Mouse (Mus musculus) layer of hippocampus, postnatal 36 days (tissue): ENCODE results near the gene Ttc21a. TPM values are rescaled to one million over a fixed set of nuclear protein-coding genes. Genes with fewer than 3 reads are reported as not detected.

ENCODE experiments used
- DNase-seq, 2 experiments: peaks; one replicate each; pipeline ENCODE4 v3.0.0; 2022
- total RNA-seq, 2 experiments: library from RNA; stranded (reverse); gene quantifications; 2 replicates each; pipeline ENCODE4 v1.2.3; 2021

The Ttc21a gene
- total RNA-seq, 2 experiments from 2014 or later, result 0.80 to 0.86 TPM

DNA sequence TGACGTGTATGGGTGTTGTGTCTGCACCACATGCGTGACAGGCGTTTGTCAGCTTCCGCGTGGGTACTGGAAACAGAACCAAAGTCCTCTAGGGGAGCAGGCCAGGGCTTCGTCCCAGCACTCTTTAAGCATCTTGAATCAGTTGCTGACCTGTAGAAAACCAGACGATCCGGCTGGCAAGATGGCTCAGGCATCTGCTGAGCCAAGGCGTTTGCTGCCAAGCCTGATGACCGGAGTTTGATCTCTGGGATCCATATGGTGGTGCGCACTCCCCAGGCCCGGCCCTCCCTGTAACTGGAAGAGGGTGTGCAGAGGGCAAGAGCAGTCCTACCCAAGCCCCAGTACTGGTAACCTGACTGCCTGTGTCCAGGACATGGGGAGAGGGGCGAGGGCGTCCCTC, 4.5 kb downstream of the Ttc21a start:
- DNase-seq, result no peak

DNA sequence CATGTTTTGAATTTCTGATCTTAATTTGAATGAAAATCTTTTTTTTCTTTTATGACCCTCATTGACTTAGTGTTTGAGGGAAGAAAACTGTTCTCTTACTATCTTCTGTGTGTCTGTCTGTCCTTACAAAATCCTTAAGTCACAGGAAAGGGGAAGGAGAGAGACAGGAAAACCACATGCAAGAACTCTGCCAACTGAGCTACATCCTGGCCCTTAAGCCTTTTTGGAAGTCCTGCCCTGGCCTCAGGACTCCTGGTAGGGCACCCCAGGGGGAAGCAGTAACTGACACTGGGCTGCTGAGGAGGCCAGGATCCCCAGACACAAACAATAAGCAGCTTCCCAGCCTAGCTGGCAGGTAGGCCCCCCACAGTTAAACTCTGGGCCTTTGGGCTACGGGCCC, 5.9 kb downstream of the Ttc21a start:
- DNase-seq, result no peak

GRCm38 (mm10) chr9:119945173-119945900, 7.9 kb downstream of the Ttc21a start:
- no peak for DNase-seq

- no peak for DNase-seq
Measured at GRCm38 (mm10) chr9:119948804-119949203, 11.4 kb downstream of the Ttc21a start.

- no peak for DNase-seq
Measured at GRCm38 (mm10) chr9:119950434-119950833, 13.0 kb downstream of the Ttc21a start.

GRCm38 (mm10) chr9:119951388-119951787, 14.0 kb downstream of the Ttc21a start:
- DNase-seq, result no peak

DNA sequence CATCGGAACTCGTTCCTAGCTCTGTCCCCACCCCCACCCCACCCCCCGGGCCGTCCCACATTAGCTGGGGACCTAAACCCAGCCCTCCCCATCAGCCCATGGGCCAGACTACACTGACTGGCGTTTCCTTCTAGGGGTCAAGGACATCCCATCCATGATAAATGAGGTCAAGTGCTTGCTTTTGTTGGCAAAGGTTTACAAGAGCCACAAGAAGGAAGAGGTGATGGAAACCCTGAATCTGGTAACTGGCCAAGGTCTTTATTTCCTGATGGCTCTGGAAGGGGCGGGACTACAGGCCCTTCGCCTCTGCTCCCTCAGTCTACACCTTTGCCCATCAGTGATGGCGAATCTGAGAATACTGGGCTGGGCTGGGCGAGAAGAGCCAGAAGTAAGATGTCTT, 21.4 kb downstream of the Ttc21a start:
- DNase-seq, result no peak

- no peak for DNase-seq
Measured at GRCm38 (mm10) chr9:119962216-119962615, 24.8 kb downstream of the Ttc21a start.

- no peak for DNase-seq
Measured at GRCm38 (mm10) chr9:119962987-119963667, 25.7 kb downstream of the Ttc21a start.

DNA sequence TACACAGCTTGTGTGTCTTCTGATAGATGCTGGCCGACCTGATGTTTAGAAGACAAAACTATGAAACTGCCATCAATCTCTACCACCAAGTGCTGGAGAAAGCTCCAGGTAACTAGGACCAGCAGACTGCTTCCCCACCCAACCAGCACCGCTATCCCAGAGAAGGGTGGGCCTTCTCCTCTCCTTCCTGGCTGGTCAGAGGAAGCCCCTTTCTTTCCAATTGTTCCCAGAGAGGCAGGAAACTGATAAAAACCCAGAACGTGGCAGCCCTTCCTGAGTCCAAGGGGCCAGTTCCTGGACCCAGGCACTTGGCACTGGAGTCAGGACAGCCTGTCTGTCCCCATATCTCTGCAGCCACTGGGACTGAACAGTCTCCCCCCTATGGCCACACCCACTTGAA, 26.8 kb downstream of the Ttc21a start:
- DNase-seq, result no peak

DNA sequence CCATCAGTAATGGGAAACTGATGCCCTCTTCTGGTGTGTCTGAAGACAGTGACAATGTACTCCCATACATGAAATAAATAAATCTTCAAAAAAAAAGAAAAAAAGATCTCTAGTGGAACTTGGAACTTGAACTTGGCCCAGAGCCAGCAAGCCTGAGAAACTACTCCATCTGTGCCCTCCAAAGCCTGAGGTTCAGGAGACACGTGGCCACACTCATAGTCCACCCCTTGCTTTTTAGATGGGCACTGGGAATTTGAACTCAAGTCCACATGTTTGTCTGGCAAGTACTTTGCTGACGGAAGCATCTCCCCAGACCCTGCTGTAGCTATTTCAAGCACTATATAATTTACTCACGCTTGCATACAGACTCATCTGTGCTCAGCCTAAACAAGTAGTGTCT, 27.8 kb downstream of the Ttc21a start:
- no peak for DNase-seq

DNA sequence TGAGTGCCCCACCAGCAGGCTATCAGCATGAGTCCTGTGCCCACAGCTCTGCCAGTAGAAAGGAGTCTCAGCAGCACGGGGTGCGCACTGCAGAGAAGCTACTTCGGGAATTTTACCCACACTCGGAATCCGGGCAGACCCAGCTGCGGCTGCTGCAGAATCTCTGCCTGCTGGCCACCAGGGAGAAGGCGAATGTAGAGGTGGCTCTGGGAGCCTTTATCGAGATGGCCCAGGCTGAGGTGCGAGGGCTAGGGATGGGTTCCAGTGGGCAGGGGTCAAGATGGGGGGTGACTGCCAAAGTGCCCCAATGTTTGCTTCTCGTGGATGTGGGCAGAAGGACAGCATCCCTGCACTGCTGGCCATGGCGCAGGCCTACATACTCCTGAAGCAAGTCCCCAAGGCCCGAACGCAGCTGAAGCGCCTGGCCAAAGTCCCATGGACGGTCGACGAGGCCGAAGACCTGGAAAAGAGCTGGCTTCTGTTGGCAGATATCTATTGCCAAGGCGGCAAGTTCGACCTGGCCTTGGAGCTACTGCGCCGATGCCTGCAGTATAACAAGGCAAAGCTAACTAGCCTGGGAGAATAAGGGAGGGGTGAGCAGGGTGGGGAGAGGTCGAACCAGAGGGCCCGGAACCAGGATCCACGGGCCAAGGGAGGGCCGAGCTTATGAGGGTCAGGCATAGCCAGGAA, 29.0 kb downstream of the Ttc21a start:
- no peak for DNase-seq

DNA sequence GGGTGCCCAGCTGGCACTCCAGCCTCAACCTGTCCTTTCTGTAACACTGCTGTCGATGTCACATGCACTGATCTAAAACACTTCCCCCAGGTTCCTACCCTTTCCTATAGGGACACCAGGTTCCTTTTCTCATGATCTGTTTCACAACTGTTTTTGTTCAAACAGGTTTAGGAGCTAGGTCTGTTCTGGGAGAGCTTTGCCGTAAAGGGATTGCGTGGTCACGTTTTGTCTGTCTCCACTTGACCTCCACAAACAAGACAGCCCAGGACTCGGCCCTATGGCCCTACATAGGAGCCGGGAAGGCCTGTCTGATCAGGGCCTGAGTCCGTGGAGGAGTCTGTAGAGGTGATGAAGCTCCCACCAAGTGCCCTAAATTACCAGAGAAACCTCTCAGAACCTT, 32.4 kb downstream of the Ttc21a start:
- DNase-seq, result no peak

DNA sequence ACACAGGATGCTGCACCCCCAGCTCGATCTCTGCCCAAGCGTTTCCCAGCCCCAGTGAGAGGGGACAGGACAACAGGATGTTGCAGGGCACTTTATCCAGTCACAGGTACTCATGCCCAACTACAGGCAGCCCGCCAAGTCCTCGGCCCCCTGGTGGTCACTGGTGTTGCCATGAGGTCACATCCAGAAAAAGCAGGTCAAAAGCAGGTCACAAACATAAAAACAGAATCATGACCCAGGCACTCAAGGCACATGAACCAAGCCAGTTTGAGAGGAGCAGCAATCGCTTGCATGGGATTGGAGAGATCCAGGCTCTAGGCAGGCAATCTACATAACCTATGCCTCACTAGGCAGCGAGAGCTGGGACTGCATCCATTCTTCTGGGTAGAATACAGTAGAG, 32.8 kb downstream of the Ttc21a start:
- DNase-seq, result no peak

- peak in 1 of 2 experiments; percentile 61 for DNase-seq
Measured at GRCm38 (mm10) chr9:119970763-119971656, 33.6 kb downstream of the Ttc21a start.

DNA sequence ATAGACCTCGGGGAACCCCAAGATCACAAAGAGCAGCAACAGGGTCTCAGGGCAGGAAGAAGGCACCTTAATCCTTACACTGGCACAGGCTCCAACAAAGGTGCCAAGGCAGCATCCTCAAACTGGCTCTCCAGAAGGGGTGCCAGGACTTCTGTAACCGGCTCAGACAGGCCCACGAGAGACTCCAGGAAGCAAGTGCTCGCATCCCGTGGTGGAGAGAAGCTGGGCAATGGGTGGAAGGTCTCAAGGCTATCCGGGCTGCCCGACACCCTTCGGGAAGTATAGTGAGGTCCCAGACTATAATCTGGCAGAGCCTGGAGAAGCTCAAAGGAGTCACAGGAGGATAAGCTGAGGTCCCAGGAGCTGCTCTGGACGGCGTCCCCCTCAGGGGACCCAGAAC, 34.8 kb downstream of the Ttc21a start:
- DNase-seq, result no peak

DNA sequence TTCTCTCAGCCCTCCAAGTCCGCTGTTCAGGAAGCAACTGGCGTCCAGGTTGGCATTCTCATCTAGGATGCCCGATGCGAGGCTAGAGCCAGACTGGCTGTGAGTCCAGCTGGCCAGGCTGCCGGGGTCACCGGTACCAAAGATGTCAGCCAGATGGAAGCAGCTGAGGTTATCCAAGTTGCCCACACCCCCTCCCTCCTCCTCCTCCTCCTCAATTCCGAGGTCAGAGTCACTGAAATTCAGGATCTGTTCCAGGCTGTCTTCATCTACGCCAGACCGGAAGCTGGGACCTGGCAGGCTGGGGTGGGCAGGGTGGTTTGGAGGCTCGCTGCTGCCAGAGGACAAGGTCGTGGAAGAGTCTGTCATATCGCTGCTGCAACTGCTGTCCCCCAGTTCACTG, 35.2 kb downstream of the Ttc21a start:
- DNase-seq, result no peak

DNA sequence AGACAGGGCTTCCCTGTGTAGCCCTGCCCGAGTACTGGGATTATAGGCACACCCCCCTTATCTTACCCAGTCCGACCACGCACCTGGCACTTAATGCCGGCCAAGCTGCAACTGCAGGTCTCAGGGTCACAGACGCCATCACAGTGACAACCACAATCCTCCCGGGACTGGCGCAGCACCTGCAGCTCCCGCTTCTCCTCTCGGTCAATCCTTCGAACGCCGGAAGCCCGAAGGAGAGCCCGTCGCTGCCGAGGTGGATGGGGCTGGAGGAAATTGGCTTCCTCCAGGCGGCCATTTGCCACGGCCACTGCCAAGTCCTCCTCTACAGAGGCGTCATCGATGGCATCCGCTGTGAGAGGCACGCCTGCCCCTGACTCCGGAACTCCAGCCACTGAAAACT, 35.9 kb downstream of the Ttc21a start:
- DNase-seq, result no peak

- no peak for DNase-seq
Measured at GRCm38 (mm10) chr9:119973869-119974520, 36.6 kb downstream of the Ttc21a start.

DNA sequence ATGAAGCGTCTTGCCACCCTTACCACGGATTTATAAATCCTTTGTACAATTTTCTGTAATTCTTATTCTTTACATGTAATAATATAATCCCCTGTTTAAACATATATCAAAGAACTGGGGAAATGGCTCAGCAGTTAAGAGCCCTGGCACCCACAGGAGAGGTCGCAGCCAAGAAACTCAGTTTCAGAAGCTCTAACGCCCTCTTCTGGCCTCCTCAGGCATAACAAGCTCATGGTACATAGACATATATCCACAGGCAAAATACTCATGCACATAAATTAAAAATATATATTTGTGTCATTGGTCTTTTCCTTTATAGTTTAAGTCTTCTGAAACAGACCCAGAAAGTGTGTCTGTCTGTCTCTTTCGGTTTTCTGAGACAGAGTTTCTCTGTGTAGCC, 37.2 kb downstream of the Ttc21a start:
- no peak for DNase-seq

- no peak for DNase-seq
Measured at GRCm38 (mm10) chr9:119975286-119975685, 37.9 kb downstream of the Ttc21a start.
